Mouse (Mus musculus) heart, adult 9 months (tissue): ENCODE data around the gene Aldh1a7.
A peak's percentile ranks its signal among the peaks of the same experiment; 100 is the strongest.

ENCODE experiments used
- DNase-seq, 2 experiments: peaks; one replicate each; pipeline ENCODE4 v3.0.0; 2022; ENCODE audit warnings: low spot score in 2 of 2

The Aldh1a7 gene

GRCm38 (mm10) chr19:20727381-20727780 is at the start of gene Aldh1a7:
Gene Aldh1a7 (minus strand): TSS chr19:20727562.
- no peak for DNase-seq

- DNase-seq: no peak
These were observed 48.3 kb upstream of the Aldh1a7 start for GRCm38 (mm10) chr19:20775681-20776080.

GRCm38 (mm10) chr19:20773941-20774340 is 46.6 kb upstream of the Aldh1a7 start:
- no peak for DNase-seq

DNA sequence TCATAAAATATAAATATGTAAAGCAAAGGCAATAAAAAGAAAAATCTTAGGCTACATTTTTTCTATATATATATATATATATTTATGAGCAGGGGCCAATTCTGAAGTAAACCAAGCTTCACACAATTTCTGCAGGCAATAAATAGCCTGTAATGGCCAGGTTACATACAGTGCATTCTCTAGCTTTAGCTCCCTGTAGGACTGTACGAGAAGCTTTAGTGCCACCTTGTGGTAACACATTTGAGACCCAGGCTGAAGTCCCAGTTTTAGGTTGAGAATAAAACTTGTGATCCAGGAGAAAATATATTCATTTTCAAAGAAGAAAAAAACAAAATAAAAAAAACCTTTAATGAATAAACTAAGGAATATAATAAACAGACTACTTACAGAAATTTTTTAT is 36.9 kb upstream of the Aldh1a7 start:
- DNase-seq: peak in 1 of 2 experiments; percentile 9

DNA sequence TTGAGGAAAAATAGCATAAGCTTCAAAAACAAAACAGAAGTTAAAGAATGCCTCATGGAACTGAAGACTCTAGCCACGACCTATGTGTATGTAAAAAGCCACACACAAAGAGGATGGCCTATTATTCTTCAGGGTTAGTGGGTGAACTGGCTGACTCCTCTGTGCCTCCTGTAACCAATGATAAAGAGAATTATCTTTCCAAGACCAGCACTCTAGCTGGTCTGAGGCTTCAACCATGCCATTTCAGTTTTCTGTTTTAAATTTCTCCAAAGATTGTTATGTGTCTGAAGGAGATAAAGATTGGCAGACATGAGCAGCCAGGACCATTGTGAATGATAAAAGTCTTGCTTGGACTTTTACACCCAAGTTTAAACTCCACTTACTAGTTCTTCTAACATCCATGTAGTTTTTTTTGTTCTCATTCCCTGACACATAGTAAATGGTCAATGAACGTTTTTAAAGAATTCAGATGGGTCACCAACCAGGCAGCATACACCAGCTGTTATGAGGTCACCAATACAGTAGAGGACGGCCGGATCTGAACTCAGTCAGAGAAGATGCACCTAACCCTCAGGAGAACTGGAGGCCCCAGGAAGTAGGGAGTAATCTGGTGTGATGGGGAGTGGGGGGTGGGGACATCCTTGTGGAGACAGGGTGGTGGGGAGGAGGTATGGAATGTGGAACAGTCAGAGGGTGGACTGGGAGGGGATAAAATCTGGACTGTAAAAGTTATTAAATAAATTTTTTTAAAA is 34.5 kb upstream of the Aldh1a7 start:
- no peak for DNase-seq

- DNase-seq: no peak
These were observed 33.8 kb upstream of the Aldh1a7 start for GRCm38 (mm10) chr19:20761119-20761518.

- DNase-seq: no peak
These were observed 17.3 kb upstream of the Aldh1a7 start for GRCm38 (mm10) chr19:20744630-20745029.

DNA sequence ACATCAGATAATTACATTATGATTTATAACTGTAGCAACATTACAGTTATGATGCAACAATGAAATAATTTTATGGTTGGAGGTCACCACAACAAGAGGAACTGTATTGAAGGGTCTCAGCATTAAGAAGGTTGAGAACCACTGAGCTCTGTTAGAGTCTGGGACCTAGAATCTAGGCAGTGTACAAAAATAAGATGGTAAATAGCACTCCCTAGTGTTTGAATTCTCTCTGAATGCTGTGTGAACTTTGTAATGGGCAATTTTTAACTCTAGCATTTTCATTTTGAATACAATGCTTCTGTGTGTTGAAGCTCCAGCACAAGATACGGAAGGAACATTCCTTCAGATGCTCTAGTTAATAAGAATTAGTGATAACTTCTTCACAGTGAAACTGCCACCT is 916 bp upstream of the Aldh1a7 start:
- no peak for DNase-seq

DNA sequence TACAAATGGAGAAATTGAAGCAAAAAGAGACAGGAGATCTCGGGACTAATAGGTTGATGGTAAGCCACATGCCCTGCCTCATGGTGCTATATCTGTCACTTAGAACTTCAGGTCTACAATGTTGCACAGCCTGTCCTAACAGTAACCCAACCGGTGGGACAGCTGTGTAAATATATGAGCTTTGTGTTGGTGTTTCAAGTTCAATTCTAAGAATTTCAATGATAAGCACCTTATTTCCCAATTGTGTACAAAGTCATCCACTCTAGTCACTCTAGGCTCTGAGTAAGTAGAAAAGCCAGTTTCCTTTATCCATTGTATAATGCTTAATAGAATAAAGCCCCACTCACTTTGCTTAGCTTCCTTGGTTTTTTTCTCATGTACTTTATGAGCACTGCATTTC is 4.4 kb downstream of the Aldh1a7 start:
- no peak for DNase-seq

DNA sequence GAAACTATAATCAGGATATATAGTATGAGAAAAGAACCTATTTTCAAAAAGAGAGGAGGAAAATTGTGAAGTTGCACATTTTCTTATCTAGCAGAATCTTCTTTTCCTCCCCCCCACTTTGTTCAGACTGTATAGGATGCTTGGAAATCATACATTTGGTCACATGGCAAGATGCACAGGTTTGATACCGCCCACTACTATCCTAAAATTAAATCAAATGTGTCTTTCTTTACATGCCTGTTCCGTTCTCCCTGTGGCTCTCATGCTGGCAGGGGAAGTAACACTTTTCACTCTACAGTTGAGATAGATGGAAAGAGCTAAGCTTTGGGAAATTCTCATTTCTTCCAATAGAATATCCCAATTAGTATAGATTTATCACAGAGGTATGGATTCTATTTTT is 7.1 kb downstream of the Aldh1a7 start:
- DNase-seq: no peak

- DNase-seq: no peak
These were observed 11.7 kb downstream of the Aldh1a7 start for GRCm38 (mm10) chr19:20715617-20716016.

DNA sequence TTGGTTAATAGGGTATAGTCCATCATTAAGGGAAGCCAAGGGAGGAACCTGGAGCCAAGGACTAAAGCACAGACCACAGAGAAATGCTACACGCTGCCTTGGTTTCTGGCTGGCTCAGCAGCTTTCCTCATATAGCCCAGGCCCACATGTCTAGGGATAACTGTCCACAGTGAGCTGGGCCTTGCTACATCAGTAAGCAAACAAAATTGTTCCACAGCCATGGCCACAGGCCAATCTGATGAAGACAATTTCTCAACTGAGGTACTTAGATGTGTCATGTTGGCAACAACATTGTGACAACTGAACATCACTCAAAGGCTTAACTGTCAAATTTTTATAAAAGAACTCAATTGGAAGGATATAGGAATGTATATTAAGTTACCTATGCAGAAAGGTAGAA is 12.3 kb downstream of the Aldh1a7 start:
- no peak for DNase-seq

- no peak for DNase-seq
These were observed 12.8 kb downstream of the Aldh1a7 start for GRCm38 (mm10) chr19:20714543-20714942.

- DNase-seq: no peak
These were observed 20.2 kb downstream of the Aldh1a7 start for GRCm38 (mm10) chr19:20707159-20707558.

GRCm38 (mm10) chr19:20706747-20707146 is 20.6 kb downstream of the Aldh1a7 start:
- no peak for DNase-seq

DNA sequence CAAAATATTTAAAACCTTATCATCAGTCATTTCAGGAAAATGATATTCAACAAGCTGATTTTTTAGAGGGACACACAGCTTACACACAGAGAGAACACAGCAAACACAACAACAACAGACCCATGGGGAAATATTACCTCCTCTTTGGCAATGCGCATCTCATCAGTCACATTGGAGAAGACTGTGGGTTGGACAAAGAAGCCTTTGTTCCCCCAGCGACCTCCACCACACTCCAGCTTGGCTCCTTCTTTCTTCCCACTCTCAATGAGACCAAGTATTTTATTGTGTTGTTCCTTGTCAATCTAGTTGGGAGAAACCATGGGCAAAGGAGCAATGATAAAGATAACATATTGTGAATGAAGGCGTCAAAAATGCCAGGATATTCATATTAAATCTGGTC is 25.3 kb downstream of the Aldh1a7 start:
- DNase-seq: no peak

- no peak for DNase-seq
These were observed 49.5 kb downstream of the Aldh1a7 start for GRCm38 (mm10) chr19:20677697-20678355.

DNA sequence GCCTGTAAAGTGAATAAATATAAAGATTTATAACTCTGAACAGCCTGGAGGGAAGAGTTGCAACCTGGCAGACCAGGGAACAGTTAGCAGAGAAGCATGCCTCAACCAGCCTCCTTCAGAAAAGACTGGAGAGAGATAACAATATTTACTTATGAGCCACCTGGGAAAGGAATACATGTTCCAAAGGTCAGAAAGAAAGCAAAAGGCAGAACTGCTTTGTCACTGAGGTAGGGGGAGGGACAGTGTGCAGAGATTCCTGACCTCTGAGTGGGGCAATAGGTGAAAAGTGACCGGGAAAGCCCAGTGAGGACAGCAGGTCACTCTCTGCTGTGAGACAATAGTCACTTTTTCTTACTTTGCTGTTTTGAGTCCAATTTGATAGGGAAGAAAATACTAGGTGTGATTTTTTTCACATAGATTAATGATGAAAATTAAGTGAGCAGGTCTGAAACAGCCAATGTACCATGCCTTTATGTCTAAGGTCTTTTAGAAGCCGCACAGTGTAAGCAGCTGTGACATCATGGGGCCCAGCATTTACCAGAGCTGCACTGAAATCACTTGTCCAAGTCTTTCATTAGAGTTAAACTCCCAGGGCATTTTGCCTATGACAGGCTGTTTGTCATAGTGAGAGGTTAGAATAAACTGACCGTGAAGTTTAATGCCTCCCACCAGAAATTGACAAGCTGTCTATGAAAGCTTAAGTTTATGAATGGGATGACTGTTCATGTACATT is 73.1 kb downstream of the Aldh1a7 start:
- DNase-seq: no peak

- no peak for DNase-seq
These were observed 74.2 kb downstream of the Aldh1a7 start for GRCm38 (mm10) chr19:20653082-20653676.

DNA sequence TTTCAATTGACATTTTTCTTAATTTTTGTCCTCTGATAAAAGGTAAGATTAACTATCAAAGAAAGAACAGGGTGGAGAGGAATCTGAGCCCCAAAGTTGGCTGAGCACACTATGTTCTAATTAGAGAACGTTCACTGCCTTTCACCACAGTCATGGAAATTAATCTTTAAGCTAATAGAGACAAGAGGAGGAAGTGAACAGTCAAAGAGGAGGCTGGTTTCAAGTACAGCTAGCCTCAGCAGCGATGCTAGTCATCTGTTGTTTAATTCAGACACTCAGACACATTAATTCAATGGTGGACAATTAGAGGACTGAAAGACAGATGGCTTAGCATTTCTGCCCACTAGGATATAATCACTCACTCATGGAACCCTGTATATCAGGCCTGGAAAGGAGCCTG is 77.4 kb downstream of the Aldh1a7 start:
- no peak for DNase-seq

GRCm38 (mm10) chr19:20647496-20647895 is 79.9 kb downstream of the Aldh1a7 start:
- peak; percentile 8 to 10 for DNase-seq

DNA sequence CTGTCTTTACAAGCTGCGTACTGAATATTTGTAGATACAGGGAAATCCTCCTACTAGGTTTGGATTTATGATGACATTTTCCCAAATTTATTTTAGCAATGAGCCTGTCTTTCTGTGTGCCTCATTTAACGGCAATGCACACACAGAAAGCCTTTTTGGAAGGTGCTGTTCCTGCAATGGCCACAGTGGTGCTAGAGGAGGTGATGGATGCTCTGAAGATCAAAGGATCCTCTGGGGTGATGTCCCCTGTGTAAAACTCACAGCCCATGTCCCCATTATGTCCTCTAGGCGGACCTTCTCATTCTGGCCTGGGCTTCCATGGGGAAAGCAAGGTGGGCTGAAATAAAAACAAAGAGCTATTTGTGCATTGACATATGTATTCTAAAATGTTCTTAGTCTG is 83.0 kb downstream of the Aldh1a7 start:
- DNase-seq: no peak
